Mouse (Mus musculus) lung, adult 18-20 months (tissue): Measurements from ENCODE around the gene Fam122a.
A peak's percentile ranks its signal among the peaks of the same experiment; 100 is the strongest.

Source experiments
- DNase-seq, 2 experiments: peaks; one replicate each; pipeline ENCODE4 v3.0.0; 2022; ENCODE audit warnings: mixed read lengths in 2 of 2

Fam122a gene

DNA sequence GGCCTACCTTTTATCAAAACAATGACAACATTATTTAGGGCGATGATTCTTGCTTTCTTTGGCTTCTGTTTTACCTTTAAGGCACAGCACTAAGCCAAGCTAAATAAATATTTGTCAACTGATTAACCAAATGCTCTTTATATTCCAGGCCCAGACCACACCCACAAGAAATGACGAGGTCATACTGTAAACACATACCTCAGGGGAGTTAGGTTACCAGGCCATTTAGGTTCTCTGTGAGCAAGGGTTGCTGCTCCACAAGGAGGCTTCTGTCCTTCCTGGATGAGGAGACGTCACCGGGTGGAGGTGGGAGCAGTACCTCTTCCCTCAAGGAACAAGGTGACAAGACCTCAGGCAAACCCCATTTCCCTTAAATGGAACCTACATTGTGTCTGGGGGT lies 49.9 kb downstream of the Fam122a start:
- DNase-seq: peak; percentile 23 to 67

GRCm38 (mm10) chr19:24426759-24427181 lies 50.4 kb downstream of the Fam122a start:
- peak; percentile 44 to 69 for DNase-seq
